Mouse (Mus musculus): Measurements from ENCODE around the gene Lclat1. TPM values are rescaled to one million over a fixed set of nuclear protein-coding genes. Genes with fewer than 3 reads are reported as not detected.

The Lclat1 gene
- total and polyA plus RNA-seq, 3 experiments, result 30.2 to 104 (median 100) TPM

GRCm38 (mm10) chr17:73212754-73213153, 105.0 kb downstream of the Lclat1 start:
- intact Hi-C loops (cut with DNase I), result no loop called here
- no peak for DNase-seq
- TF ChIP-seq EP300 (IDR thresholded peaks at IDR 0.05; ENCODE audit: insufficient read depth, low read depth, low read length) (no peak), CTCF (IDR thresholded peaks at IDR 0.05) (no peak), POLR2A (IDR thresholded peaks at IDR 0.05; ENCODE audit: insufficient read depth, low read depth, low read length) (no peak)
- H3K4me1 ChIP-seq (ENCODE audit: control insufficient read depth, insufficient read depth, low read length), result no peaks in the 10 kb centered on the region
- H3K27ac ChIP-seq, result no peak overlapping the region
- WGBS, result 48% methylated on average over 3 of the region's 3 CpGs
- no peaks in the 10 kb centered on the region for H3K79me2 ChIP-seq (replicated peaks; ENCODE audit: control insufficient read depth, insufficient read depth, low read length)
- no peak overlapping the region for H3K4me3 ChIP-seq
- H3K9ac ChIP-seq (ENCODE audit: low read depth, low read length), result no peak overlapping the region
- H3K27me3 ChIP-seq (ENCODE audit: control insufficient read depth, insufficient read depth, low read length), result no peaks in the 10 kb centered on the region
- peaks cover 5% of the 10 kb centered on the region for H3K36me3 ChIP-seq (ENCODE audit: control insufficient read depth, insufficient read depth, low read length)

DNA sequence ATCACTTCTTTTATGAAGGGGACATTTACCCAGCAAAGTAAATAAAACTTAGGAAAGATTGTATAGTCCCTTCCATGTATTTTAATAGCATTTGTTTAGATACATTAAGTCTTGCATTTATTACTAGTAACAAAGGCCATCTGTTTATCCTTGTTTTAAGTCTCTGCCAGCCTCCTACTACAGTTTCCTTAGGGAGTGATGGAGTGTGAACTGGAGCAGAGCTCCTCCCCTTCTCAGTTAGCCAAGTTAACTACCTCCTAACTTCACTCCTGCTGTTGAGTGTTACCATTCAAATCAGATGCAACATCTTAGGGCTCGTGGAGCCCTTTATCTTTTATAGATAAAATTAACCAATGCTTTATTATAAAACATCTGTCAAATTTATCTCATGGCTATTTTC, 105.4 kb downstream of the Lclat1 start:
- Histone ChIP-seq H3K36me3 (ENCODE audit: control insufficient read depth, insufficient read depth, low read length) (peaks cover 5% of the 10 kb centered on the region), H3K79me2 (replicated peaks; ENCODE audit: control insufficient read depth, insufficient read depth, low read length) (no peaks in the 10 kb centered on the region), H3K9ac (ENCODE audit: low read depth, low read length) (no peak overlapping the region), H3K27ac (no peak overlapping the region), H3K4me1 (ENCODE audit: control insufficient read depth, insufficient read depth, low read length) (no peaks in the 10 kb centered on the region), H3K27me3 (ENCODE audit: control insufficient read depth, insufficient read depth, low read length) (no peaks in the 10 kb centered on the region), H3K4me3 (no peak overlapping the region)
- DNase-seq, result no peak
- intact Hi-C loops (cut with DNase I), result no loop called here
- no peak for TF ChIP-seq CTCF (IDR thresholded peaks at IDR 0.05)
- TF ChIP-seq EP300 (IDR thresholded peaks at IDR 0.05; ENCODE audit: insufficient read depth, low read depth, low read length), result no peak
- no peak for TF ChIP-seq POLR2A (IDR thresholded peaks at IDR 0.05; ENCODE audit: insufficient read depth, low read depth, low read length)
- 14% methylated on average over 1 of the region's 1 CpGs for WGBS

DNA sequence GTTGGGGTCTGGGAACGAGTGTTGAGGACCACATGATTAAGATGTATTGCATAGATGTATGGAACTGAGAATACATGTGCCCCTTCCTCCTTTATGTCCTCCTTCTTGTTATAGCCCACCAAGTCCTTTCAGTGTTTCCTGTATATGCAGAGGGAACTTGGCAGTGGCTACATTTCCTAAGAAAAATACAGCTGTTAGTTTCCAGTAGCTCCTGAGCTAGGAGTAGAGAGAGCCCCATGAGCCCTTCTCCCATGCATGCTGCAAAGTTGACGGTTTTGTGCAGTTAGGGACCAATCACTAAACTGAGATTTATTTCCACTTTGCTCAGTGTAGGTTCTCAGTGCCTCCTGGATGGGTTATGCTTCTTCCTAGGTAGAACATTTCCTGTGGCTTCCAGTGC, 105.9 kb downstream of the Lclat1 start:
- no peak overlapping the region for H3K27ac ChIP-seq
- 38% methylated on average over 2 of the region's 2 CpGs for WGBS
- TF ChIP-seq EP300 (IDR thresholded peaks at IDR 0.05; ENCODE audit: insufficient read depth, low read depth, low read length) (no peak), POLR2A (IDR thresholded peaks at IDR 0.05; ENCODE audit: insufficient read depth, low read depth, low read length) (no peak), CTCF (IDR thresholded peaks at IDR 0.05) (no peak)
- H3K27me3 ChIP-seq (ENCODE audit: control insufficient read depth, insufficient read depth, low read length), result no peaks in the 10 kb centered on the region
- H3K36me3 ChIP-seq (ENCODE audit: control insufficient read depth, insufficient read depth, low read length), result peaks cover 5% of the 10 kb centered on the region
- H3K4me3 ChIP-seq, result no peak overlapping the region
- no peak for DNase-seq
- H3K4me1 ChIP-seq (ENCODE audit: control insufficient read depth, insufficient read depth, low read length), result no peaks in the 10 kb centered on the region
- intact Hi-C loops (cut with DNase I), result no loop called here
- H3K9ac ChIP-seq (ENCODE audit: low read depth, low read length), result no peak overlapping the region
- H3K79me2 ChIP-seq (replicated peaks; ENCODE audit: control insufficient read depth, insufficient read depth, low read length), result no peaks in the 10 kb centered on the region

GRCm38 (mm10) chr17:73217274-73217673, 109.5 kb downstream of the Lclat1 start:
- TF ChIP-seq EP300 (IDR thresholded peaks at IDR 0.05; ENCODE audit: insufficient read depth, low read depth, low read length), result no peak
- no peak for TF ChIP-seq POLR2A (IDR thresholded peaks at IDR 0.05; ENCODE audit: insufficient read depth, low read depth, low read length)
- TF ChIP-seq CTCF (IDR thresholded peaks at IDR 0.05), result no peak
- WGBS, result 98% methylated on average over 3 of the region's 3 CpGs
- intact Hi-C loops (cut with DNase I), result no loop called here

DNA sequence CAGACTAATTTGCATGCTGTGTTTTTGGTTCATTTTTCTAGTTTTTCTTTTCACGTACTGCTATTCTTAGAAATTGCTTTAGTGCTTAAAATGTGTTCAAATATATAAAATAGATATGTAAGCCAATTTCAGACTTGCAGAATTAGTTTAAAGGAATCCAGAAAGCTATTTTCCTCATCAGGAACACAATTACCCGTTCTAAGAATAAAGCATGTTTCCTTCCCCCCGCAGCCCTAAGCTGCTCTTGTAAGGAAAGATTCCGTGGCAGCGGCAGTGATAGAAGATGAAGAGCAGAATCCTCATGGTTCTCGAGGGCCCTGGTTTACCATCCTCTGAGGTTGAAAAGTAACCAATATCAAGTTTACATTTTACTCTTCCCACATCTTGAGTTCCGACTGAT, 113.0 kb downstream of the Lclat1 start:
- TF ChIP-seq POLR2A (IDR thresholded peaks at IDR 0.05; ENCODE audit: insufficient read depth, low read depth, low read length), result no peak
- TF ChIP-seq CTCF (IDR thresholded peaks at IDR 0.05), result no peak
- TF ChIP-seq EP300 (IDR thresholded peaks at IDR 0.05; ENCODE audit: insufficient read depth, low read depth, low read length), result no peak
- H3K9ac ChIP-seq (ENCODE audit: low read depth, low read length), result no peak overlapping the region
- intact Hi-C loops (cut with DNase I), result no loop called here
- no peak overlapping the region for H3K4me3 ChIP-seq
- H3K27me3 ChIP-seq (ENCODE audit: control insufficient read depth, insufficient read depth, low read length), result no peaks in the 10 kb centered on the region
- 41% methylated on average over 7 of the region's 7 CpGs for WGBS
- no peaks in the 10 kb centered on the region for H3K79me2 ChIP-seq (replicated peaks; ENCODE audit: control insufficient read depth, insufficient read depth, low read length)
- no peak overlapping the region for H3K27ac ChIP-seq
- DNase-seq, result no peak
- peaks cover 5% of the 10 kb centered on the region for H3K4me1 ChIP-seq (ENCODE audit: control insufficient read depth, insufficient read depth, low read length)
- peaks cover 18% of the 10 kb centered on the region for H3K36me3 ChIP-seq (ENCODE audit: control insufficient read depth, insufficient read depth, low read length)

More at GRCm38 (mm10) chr17:73217274-73217673, 109.5 kb downstream of the Lclat1 start:
- no peak for DNase-seq
- Histone ChIP-seq H3K4me3 (no peak overlapping the region), H3K9ac (ENCODE audit: low read depth, low read length) (no peak overlapping the region), H3K27ac (no peak overlapping the region), H3K4me1 (ENCODE audit: control insufficient read depth, insufficient read depth, low read length) (peaks cover 2% of the 10 kb centered on the region), H3K27me3 (ENCODE audit: control insufficient read depth, insufficient read depth, low read length) (no peaks in the 10 kb centered on the region), H3K79me2 (replicated peaks; ENCODE audit: control insufficient read depth, insufficient read depth, low read length) (no peaks in the 10 kb centered on the region), H3K36me3 (ENCODE audit: control insufficient read depth, insufficient read depth, low read length) (peaks cover 12% of the 10 kb centered on the region)

- 26% methylated on average over 7 of the region's 7 CpGs for whole genome bisulfite sequencing
- Histone ChIP-seq H3K27ac (peak overlapping the region; percentile 56), H3K9ac (ENCODE audit: low read depth, low read length) (no peak overlapping the region), H3K4me1 (ENCODE audit: control insufficient read depth, insufficient read depth, low read length) (peaks cover 6% of the 10 kb centered on the region), H3K27me3 (ENCODE audit: control insufficient read depth, insufficient read depth, low read length) (no peaks in the 10 kb centered on the region), H3K36me3 (ENCODE audit: control insufficient read depth, insufficient read depth, low read length) (peaks cover 21% of the 10 kb centered on the region), H3K79me2 (replicated peaks; ENCODE audit: control insufficient read depth, insufficient read depth, low read length) (no peaks in the 10 kb centered on the region), H3K4me3 (no peak overlapping the region)
- intact Hi-C loops (cut with DNase I), result no loop called here
- DNase-seq, result peak in 1 of 2 experiments; percentile 69
- TF ChIP-seq CTCF (IDR thresholded peaks at IDR 0.05) (no peak), EP300 (IDR thresholded peaks at IDR 0.05; ENCODE audit: insufficient read depth, low read depth, low read length) (0 out of 2 replicates have a peak, but pooled peaks have one; percentile 8)
Measured at GRCm38 (mm10) chr17:73222077-73222476, 114.3 kb downstream of the Lclat1 start.

Data from heart, adult 2 months (tissue).